Mouse (Mus musculus) thymus, postnatal 4 days (tissue): ENCODE results near the gene Gm6803.
"Not testable (repeated sequence)": the region's sequence is repeated elsewhere in the genome, so short reads cannot be mapped to it uniquely, and the experiment has no call there.

Experiments used
- DNase-seq: peaks from one replicate; pipeline ENCODE4 v3.0.0; 2021

The Gm6803 gene

GRCm38 (mm10) chr12:88018671-88019070, at the start of gene Gm6803:
Gene Gm6803 (minus strand): TSS chr12:88018771.
- not testable (repeated sequence) for DNase-seq

GRCm38 (mm10) chr12:88045226-88045625, 26.7 kb upstream of the Gm6803 start:
- DNase-seq = not testable (repeated sequence)

GRCm38 (mm10) chr12:88039703-88040102, 21.1 kb upstream of the Gm6803 start:
- DNase-seq = not testable (repeated sequence)

- DNase-seq = not testable (repeated sequence)
Measured at GRCm38 (mm10) chr12:88039062-88039461, 20.5 kb upstream of the Gm6803 start.

DNA sequence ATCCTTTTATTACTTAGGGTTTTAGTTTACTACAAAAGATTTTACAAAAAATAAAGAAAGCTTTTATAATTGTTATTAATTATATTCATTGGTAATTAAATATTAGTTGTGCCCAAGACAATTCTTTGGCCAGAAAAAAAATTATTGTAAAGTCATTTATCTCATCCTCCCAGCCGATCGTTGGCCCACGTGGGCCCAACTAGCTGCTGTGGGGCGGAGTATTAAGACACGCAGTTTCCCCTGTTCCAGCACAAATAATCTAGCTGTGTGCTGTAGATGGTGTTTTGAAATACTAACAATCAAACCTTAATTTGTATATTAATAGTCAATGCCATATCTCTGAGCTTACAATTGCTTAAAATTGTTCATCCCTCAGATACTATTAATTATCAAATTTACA, 13.7 kb upstream of the Gm6803 start:
- DNase-seq = not testable (repeated sequence)

GRCm38 (mm10) chr12:88026704-88027103, 8.1 kb upstream of the Gm6803 start, which contains the start of gene Gm2056:
Gene Gm2056 (plus strand): TSS chr12:88027004.
- not testable (repeated sequence) for DNase-seq

- not testable (repeated sequence) for DNase-seq
Measured at GRCm38 (mm10) chr12:88011548-88011947, 7.0 kb downstream of the Gm6803 start, which contains the start of gene Gm2075. Gene Gm2075 (plus strand): TSS chr12:88011848.

- DNase-seq = not testable (repeated sequence)
Measured at GRCm38 (mm10) chr12:88004118-88004517, 14.5 kb downstream of the Gm6803 start.

DNA sequence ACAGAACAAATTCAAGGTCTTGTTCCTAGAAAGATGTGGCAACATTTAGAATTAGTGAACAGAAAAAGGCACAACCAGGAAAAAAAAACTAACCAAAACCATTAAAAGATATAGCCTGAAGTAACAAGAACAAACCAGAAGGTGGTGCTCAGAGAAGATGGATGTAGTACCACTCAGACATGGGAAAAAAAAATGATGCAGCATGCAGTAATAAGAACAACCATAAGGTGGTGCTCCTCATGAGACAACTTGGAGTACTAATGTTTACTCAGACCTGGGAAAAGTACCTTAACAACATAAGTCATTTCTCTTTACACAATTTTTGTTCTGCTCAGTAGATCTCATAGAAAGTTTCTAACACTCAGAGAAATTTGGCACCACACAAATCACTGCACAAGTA, 34.6 kb downstream of the Gm6803 start:
- DNase-seq = not testable (repeated sequence)
